Comparison of ENCODE assay signal across 24 mouse cellular contexts in the genomic region with DNA sequence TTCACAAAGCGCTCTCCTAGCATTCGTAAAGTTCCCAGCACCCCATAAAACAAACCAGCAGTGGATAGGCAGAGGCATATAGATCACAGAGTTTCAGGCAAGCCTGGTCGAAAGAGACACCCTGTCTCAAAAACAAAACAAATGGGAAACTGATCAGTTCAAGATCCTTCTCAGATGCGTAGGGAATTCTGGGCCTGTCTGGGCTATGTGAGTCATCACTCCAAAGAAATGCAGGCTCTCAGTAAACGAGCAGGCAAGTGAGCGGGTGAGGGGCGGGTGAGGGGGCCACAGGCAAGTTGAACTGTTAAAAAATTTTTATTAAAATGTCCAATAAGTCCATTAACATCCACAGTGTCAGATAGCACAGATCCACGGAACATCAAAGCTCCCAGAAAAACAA. TPM values are rescaled to one million over a fixed set of nuclear protein-coding genes. Genes with fewer than 3 reads are reported as not detected.
A peak's percentile ranks its signal among the peaks of the same experiment; 100 is the strongest.
DNase-seq lines count a peak whose midpoint lies in the region; ATAC-seq and TF ChIP-seq lines count a peak whose summit lies in the region.
"Had no signal": no experiment of that assay in that cellular context is flagged by ENCODE, and none has a peak within 500 bp of the region (broad histone marks: within the 10 kb centered on the region; RNA-seq: fewer than 3 reads in every experiment).

No protein-coding gene starts in this region.

- H3K4me2 ChIP-seq in midbrain, embryonic 14.5 days (ENCODE audit: low read length), result no peak overlapping the region
- no peak overlapping the region for H3K4me2 ChIP-seq in midbrain, postnatal 0 days (ENCODE audit: low read depth, low read length, poor library complexity, severe bottlenecking)
- H3K4me2 ChIP-seq in myocyte (ENCODE audit: low read depth), result peak overlapping the region; percentile 30
- H3K4me2 ChIP-seq: embryonic facial prominence, embryonic 13.5 days; forebrain, embryonic 13.5 days; hindbrain, embryonic 13.5 days had no signal

- H3K79me2 ChIP-seq in myocyte (ENCODE audit: control insufficient read depth, insufficient read depth), result no peaks in the 10 kb centered on the region

- H3K4me3 ChIP-seq in midbrain, embryonic 14.5 days (replicated peaks; ENCODE audit: low read depth, low read length), result no peak overlapping the region
- H3K4me3 ChIP-seq in midbrain, postnatal 0 days (ENCODE audit: low read depth, low read length), result no peak overlapping the region
- no peak overlapping the region for H3K4me3 ChIP-seq in myocyte
- H3K4me3 ChIP-seq: embryonic facial prominence, embryonic 13.5 days; forebrain, embryonic 13.5 days; heart, embryonic 10.5 days; hindbrain, embryonic 13.5 days had no signal

- TF ChIP-seq POLR2A in myocyte (IDR thresholded peaks at IDR 0.05; ENCODE audit: insufficient read length, low read depth), result no peak

- 0 out of 2 replicates have a peak overlapping the region, but pooled peaks have one; percentile 8 for H3K27ac ChIP-seq in midbrain, embryonic 14.5 days (replicated peaks; ENCODE audit: low read depth, low read length)
- H3K27ac ChIP-seq in midbrain, postnatal 0 days (ENCODE audit: low read depth, low read length), result no peak overlapping the region
- H3K27ac ChIP-seq: embryonic facial prominence, embryonic 13.5 days; forebrain, embryonic 13.5 days; heart, embryonic 10.5 days; hindbrain, embryonic 13.5 days; hindbrain, postnatal 0 days had no signal

- H3K4me1 ChIP-seq in midbrain, embryonic 14.5 days (ENCODE audit: control insufficient read depth, insufficient read depth, low read length), result peaks cover 18% of the 10 kb centered on the region; the same call in 1 of the 2 replicates
- H3K4me1 ChIP-seq in midbrain, postnatal 0 days (ENCODE audit: insufficient read depth, low read length), result peaks cover 25% of the 10 kb centered on the region

- TF ChIP-seq CTCF in midbrain, postnatal 0 days (IDR thresholded peaks at IDR 0.05), result no peak

- 73% methylated on average over 8 of the region's 8 CpGs for WGBS in midbrain, embryonic 14.5 days
- WGBS in midbrain, postnatal 0 days, result 74% methylated on average over 8 of the region's 8 CpGs

- no peak for DNase-seq in frontal cortex, postnatal 36 days (ENCODE audit: low spot score in 2 of 2)
- no peak for DNase-seq in midbrain, embryonic 14.5 days
- no peak for DNase-seq in midbrain, postnatal 0 days (ENCODE audit: low spot score)
- no peak for DNase-seq in adrenal gland, postnatal 14 days
- no peak for DNase-seq in right cerebral cortex, adult 2 months (ENCODE audit: low spot score in 2 of 2)
- DNase-seq: adrenal gland, adult 8-10 months; cerebellum, adult 11-12 months; cerebellum, adult 9-10 months; cerebellum, postnatal 25 days; forebrain, postnatal 0 days; gastrocnemius, postnatal 10 days; heart, adult 18-20 months; heart, postnatal 10 days had no signal

- H3K9ac ChIP-seq in midbrain, embryonic 14.5 days (replicated peaks; ENCODE audit: low read length), result no peak overlapping the region
- H3K9ac ChIP-seq in midbrain, postnatal 0 days (replicated peaks; ENCODE audit: low read length, poor library complexity, severe bottlenecking), result no peak overlapping the region
- H3K9ac ChIP-seq: embryonic facial prominence, embryonic 13.5 days; forebrain, embryonic 13.5 days; forebrain, postnatal 0 days; hindbrain, embryonic 13.5 days had no signal

- ATAC-seq in frontal cortex, adult (ENCODE audit: low TSS enrichment), result 0 out of 2 replicates have a peak, but pooled peaks have one; percentile 25
- ATAC-seq in midbrain, embryonic 14.5 days (ENCODE audit: low FRiP score, low TSS enrichment), result no peak
- ATAC-seq in midbrain, postnatal 0 days (ENCODE audit: low FRiP score), result no peak
- ATAC-seq: forebrain, embryonic 13.5 days; forebrain, postnatal 0 days; hindbrain, postnatal 0 days had no signal

- peaks cover 13% of the 10 kb centered on the region for H3K27me3 ChIP-seq in midbrain, embryonic 14.5 days (ENCODE audit: control insufficient read depth, insufficient read depth, low read length)
- no peaks in the 10 kb centered on the region for H3K27me3 ChIP-seq in midbrain, postnatal 0 days (ENCODE audit: insufficient read depth, low read length)
- H3K27me3 ChIP-seq in myocyte (ENCODE audit: control insufficient read depth, insufficient read depth, insufficient read length), result peaks cover 18% of the 10 kb centered on the region

- H3K36me3 ChIP-seq in midbrain, embryonic 14.5 days (ENCODE audit: control insufficient read depth, insufficient read depth, low read length), result peaks cover 42% of the 10 kb centered on the region
- H3K36me3 ChIP-seq in midbrain, postnatal 0 days (ENCODE audit: insufficient read depth, low read length), result peaks cover 38% of the 10 kb centered on the region
- no peaks in the 10 kb centered on the region for H3K36me3 ChIP-seq in myocyte (ENCODE audit: control insufficient read depth, insufficient read depth)
- H3K36me3 ChIP-seq: embryonic facial prominence, embryonic 13.5 days; heart, embryonic 10.5 days had no signal

- H3K9me3 ChIP-seq in midbrain, embryonic 14.5 days (ENCODE audit: control insufficient read depth, low read length), result no peaks in the 10 kb centered on the region
- no peaks in the 10 kb centered on the region for H3K9me3 ChIP-seq in midbrain, postnatal 0 days (ENCODE audit: low read length)
- H3K9me3 ChIP-seq: embryonic facial prominence, embryonic 13.5 days; heart, embryonic 10.5 days; hindbrain, embryonic 13.5 days had no signal

- H3ac ChIP-seq in myocyte (ENCODE audit: control insufficient read depth, insufficient read length), result no peak overlapping the region

TF ChIP-seq in myocyte, 11 proteins besides CTCF, POLR2A, EP300 and RAD21:
- TF ChIP-seq MYOD1 (IDR thresholded peaks at IDR 0.05; ENCODE audit: control insufficient read depth in 1 of 3, insufficient read length in 2 of 3, low read depth in 2 of 3) (no peak), USF1 (IDR thresholded peaks at IDR 0.05; ENCODE audit: low read depth) (no peak)
TF ChIP-seq in myocyte: peak in this region for 0.

RNA-seq across cellular contexts. Expression of gene Hapln4, which starts 9.5 kb away (rescaled TPM):
- polyA plus RNA-seq in midbrain, embryonic 14.5 days (2014; fragmentation: Nextera tagmentation; extraction: Ambion mirVana), result 1.2 and 1.3 TPM in 2 replicates
- total RNA-seq in midbrain, postnatal 0 days (2014; rRNA removed), result 0.99 and 1.3 TPM in 2 replicates
- polyA plus RNA-seq in midbrain, postnatal 0 days (2015; fragmentation: Nextera tagmentation; extraction: Ambion mirVana), result 1.6 and 1.7 TPM in 2 replicates
- 6.0 TPM for polyA plus RNA-seq in myocyte (2012; fragmentation: generic; extraction: Trizol)
- 0.30 and 0.48 TPM in 2 replicates for total RNA-seq in adrenal gland, postnatal 14 days (2021)
- total RNA-seq: gastrocnemius, postnatal 4 days; heart, postnatal 10 days; hematopoietic stem cell, adult 5-6 weeks had no signal
- polyA plus RNA-seq: intestine, embryonic 14.5 days had no signal

RNA-seq across cellular contexts. Expression of gene Tm6sf2, which starts 20.1 kb away (rescaled TPM):
- 2.0 and 2.1 TPM in 2 replicates for polyA plus RNA-seq in midbrain, embryonic 14.5 days (2014; fragmentation: Nextera tagmentation; extraction: Ambion mirVana)
- total RNA-seq in midbrain, postnatal 0 days (2014; rRNA removed), result 1.6 TPM in 1 of 2 replicates, not detected in the other
- 0.22 and 0.35 TPM in 2 replicates for polyA plus RNA-seq in midbrain, postnatal 0 days (2015; fragmentation: Nextera tagmentation; extraction: Ambion mirVana)
- 0.54 TPM for polyA plus RNA-seq in myocyte (2012; fragmentation: generic; extraction: Trizol)
- 0.98 and 4.2 TPM in 2 replicates for total RNA-seq in adrenal gland, postnatal 14 days (2021)
- total RNA-seq: gastrocnemius, postnatal 10 days; hematopoietic stem cell, adult 5-6 weeks; hindbrain, postnatal 0 days had no signal

RNA-seq across cellular contexts. Expression of gene Ncan, which starts 27.9 kb away (rescaled TPM):
- 135 and 147 TPM in 2 replicates for polyA plus RNA-seq in midbrain, embryonic 14.5 days (2014; fragmentation: Nextera tagmentation; extraction: Ambion mirVana)
- 440 and 447 TPM in 2 replicates for total RNA-seq in midbrain, postnatal 0 days (2014; rRNA removed)
- polyA plus RNA-seq in midbrain, postnatal 0 days (2015; fragmentation: Nextera tagmentation; extraction: Ambion mirVana), result 202 and 210 TPM in 2 replicates
- not detected for polyA plus RNA-seq in myocyte (2012; fragmentation: generic; extraction: Trizol)
- total RNA-seq in adrenal gland, postnatal 14 days (2021), result 0.41 and 0.67 TPM in 2 replicates
- total RNA-seq: hematopoietic stem cell, adult 5-6 weeks had no signal
- polyA plus RNA-seq: C2C12 had no signal

RNA-seq across cellular contexts. Expression of gene Nr2c2ap, which starts 38.3 kb away (rescaled TPM):
- 25.8 and 43.4 TPM in 2 replicates for polyA plus RNA-seq in midbrain, embryonic 14.5 days (2014; fragmentation: Nextera tagmentation; extraction: Ambion mirVana)
- total RNA-seq in midbrain, postnatal 0 days (2014; rRNA removed), result 5.4 and 7.7 TPM in 2 replicates
- polyA plus RNA-seq in midbrain, postnatal 0 days (2015; fragmentation: Nextera tagmentation; extraction: Ambion mirVana), result 42.1 and 44.1 TPM in 2 replicates
- polyA plus RNA-seq in myocyte (2012; fragmentation: generic; extraction: Trizol), result 41.3 TPM
- total RNA-seq in adrenal gland, postnatal 14 days (2021), result 15.0 and 18.4 TPM in 2 replicates

RNA-seq across cellular contexts. Expression of gene Rfxank, which starts 46.2 kb away (rescaled TPM):
- polyA plus RNA-seq in midbrain, embryonic 14.5 days (2014; fragmentation: Nextera tagmentation; extraction: Ambion mirVana), result 6.7 and 7.5 TPM in 2 replicates
- total RNA-seq in midbrain, postnatal 0 days (2014; rRNA removed), result 9.8 and 12.3 TPM in 2 replicates
- polyA plus RNA-seq in midbrain, postnatal 0 days (2015; fragmentation: Nextera tagmentation; extraction: Ambion mirVana), result 7.4 and 9.3 TPM in 2 replicates
- 11.2 TPM for polyA plus RNA-seq in myocyte (2012; fragmentation: generic; extraction: Trizol)
- 16.9 and 18.8 TPM in 2 replicates for total RNA-seq in adrenal gland, postnatal 14 days (2021)

Comparison
In these comparisons a context has a peak if more than half of its experiments do, and no peak if none do; other contexts are left out.
1. RNA of gene Ncan, which starts 27.9 kb away (polyA plus RNA-seq): 202 to 210 TPM in midbrain, postnatal 0 days and 135 to 147 TPM in midbrain, embryonic 14.5 days; not detected in myocyte (single experiment); every median in the first group is over 100 times any median in the second.